Mouse (Mus musculus) neutrophil, adult 5-6 weeks (primary cell): ENCODE results near the gene Crocc2. TPM values are rescaled to one million over a fixed set of nuclear protein-coding genes. Genes with fewer than 3 reads are reported as not detected.

Source experiments
- ATAC-seq: fragments of 151-379, 151-347 bp; 2 replicates; pipeline ENCODE4 v1.8.0; 2017; ENCODE audit warnings: mild to moderate bottlenecking, moderate TSS enrichment; ENCODE audit not compliant: insufficient number of reproducible peaks, poor library complexity, low FRiP score, severe bottlenecking; ENCODE audit errors: extremely low read depth
- total RNA-seq: library from RNA; stranded (forward); fragments of 200-1000 nt; gene quantifications from 2 replicates; pipeline ENCODE4 v1.2.3, GENCODE M21; 2017

The Crocc2 gene
- total RNA-seq, result not detected in 2 replicates

DNA sequence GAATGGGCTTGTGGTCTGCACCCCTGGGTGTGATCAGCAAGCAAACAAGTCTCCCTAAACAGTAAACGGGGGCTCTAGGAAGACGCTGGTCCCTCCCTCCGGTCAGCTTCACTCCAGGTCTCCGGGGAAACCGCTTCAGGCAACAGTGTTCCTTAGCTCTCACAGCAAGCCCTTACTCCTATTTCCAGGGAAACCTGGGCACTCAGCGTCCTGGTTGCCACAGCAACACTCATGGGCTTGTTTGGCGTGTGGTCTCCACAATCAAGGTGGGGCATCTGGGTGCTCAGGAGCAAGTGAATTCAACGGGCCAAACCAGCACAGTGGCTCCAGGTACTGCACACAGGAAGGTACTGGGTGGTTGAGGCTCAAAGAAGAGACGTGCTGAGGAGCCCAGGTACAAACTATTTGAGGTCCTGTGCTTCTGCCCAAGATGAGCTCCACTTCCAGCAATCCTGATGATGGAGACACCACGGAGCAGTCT is at the start of gene Crocc2:
TSS of gene Crocc2 (plus strand) at position 431 of the 481 bp plus-strand sequence.
- no peak for ATAC-seq

- ATAC-seq, result no peak
Observed at GRCm38 (mm10) chr1:93118816-93119215, 49.7 kb upstream of the Crocc2 start.

- ATAC-seq, result no peak
Observed at GRCm38 (mm10) chr1:93123179-93123854, 45.2 kb upstream of the Crocc2 start.

GRCm38 (mm10) chr1:93124066-93124465 is 44.5 kb upstream of the Crocc2 start:
- ATAC-seq, result no peak

DNA sequence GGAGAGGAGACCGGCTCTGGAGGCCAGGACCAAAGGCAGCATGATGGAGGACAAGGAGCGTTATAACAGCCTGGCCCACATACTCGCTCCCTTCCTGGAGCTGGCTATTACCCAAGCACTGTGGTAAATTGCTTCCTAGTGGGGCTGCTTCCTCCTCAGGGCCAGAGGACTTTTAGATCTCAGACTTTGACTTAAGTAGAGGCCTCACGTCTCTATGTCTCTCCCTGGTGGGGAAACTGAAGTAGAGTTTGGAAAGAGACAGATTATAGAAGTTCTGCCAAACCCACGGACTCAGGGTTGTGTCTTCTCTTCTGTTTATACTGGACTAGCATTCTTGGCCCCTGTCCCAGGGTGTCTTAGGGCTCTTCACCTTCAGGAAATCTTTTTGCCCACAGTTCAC is 43.3 kb upstream of the Crocc2 start:
- no peak for ATAC-seq

GRCm38 (mm10) chr1:93128209-93128608 is 40.3 kb upstream of the Crocc2 start:
- ATAC-seq, result no peak

DNA sequence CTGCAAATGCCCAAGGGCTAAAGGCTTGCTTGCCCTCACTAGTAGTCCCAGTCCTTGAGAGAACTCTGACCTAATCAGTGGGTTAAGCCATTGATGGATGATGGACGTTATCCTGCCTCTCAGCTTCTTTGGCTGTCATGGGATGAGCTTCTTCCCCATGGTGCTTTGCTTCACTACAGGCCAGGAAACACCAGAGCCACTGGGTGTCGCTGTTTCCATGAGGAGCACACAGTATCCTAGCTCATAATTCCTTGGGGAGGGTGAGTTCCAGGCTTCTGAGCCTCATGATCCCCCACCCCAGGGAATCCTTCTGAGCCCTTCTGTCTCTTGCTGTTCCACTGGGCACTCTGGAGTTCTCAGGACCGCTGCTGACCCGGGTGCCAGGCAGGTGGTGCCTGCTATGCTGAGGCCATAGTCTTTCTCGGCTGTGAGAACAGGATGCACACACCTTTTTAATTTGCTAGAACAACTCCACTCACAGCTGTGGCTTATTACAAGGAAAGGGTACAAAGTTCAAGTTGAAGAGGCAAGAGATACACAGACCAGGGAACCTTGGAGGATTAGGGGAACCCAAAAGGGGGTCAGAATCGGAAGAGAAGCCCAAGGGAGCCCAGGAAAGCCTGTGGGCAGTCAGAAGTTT is 39.7 kb upstream of the Crocc2 start:
- no peak for ATAC-seq

DNA sequence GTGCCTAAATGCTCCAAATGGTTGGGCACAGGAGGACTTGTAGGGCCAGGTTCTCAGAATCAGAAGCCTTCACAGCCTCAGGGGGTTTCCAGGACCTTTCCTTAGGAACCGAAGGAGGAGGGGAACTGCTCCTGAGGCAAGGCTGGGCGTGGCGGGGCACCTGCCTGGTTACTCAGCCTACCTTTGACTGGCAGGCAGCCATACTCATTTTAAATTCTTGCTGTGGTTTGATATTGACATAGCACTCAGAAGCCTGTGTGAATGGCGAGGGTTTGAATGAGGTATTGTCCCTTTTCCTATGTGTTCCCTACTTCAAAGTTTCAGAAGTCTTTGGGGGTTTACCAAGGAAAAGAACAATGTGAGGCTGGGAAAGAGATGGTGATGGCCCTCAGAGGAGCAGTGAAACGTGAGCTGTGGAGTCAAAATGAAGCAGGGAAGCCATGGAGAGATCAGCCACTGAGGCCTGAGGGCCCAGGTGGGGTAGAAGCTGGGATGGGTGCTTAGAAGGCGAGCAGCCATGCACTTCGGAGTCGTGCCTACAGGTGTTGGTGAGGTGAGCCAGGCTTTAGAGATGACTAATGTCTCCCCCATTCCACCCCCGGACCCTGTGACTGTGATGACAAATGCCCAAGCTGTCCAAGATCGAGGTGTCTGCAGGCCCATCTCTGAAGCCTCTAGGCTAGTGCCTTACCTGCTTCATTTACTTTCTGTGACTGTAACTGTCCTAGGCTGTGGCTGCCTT is 38.1 kb upstream of the Crocc2 start:
- ATAC-seq, result no peak

GRCm38 (mm10) chr1:93132676-93133075 is 35.8 kb upstream of the Crocc2 start:
- no peak for ATAC-seq

GRCm38 (mm10) chr1:93135036-93135526 is 33.4 kb upstream of the Crocc2 start, which contains the start of gene Agxt:
Gene Agxt, plus strand, starts transcription at chr1:93135240.
- ATAC-seq, result no peak

DNA sequence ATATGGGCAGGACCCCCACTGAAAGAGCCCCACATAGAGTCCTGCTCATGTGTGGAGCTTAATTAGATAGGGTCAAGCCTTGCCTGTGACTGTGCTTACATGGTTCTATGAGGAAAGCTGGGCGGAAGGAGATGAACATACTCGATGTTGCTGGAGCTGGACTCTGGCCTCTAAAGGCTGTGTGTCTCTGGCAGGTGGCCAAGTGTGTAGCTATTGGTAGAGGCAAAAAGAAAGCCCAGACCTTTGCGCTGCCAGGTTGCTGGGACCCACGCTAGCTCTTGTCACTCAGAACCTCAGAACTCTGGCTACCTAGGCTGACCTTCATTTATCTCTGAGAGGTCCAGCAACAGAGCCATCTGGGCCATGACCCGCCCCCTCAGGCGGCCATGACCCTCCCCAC is 30.0 kb upstream of the Crocc2 start:
- no peak for ATAC-seq

- no peak for ATAC-seq
Observed at GRCm38 (mm10) chr1:93139713-93140112, 28.8 kb upstream of the Crocc2 start.

DNA sequence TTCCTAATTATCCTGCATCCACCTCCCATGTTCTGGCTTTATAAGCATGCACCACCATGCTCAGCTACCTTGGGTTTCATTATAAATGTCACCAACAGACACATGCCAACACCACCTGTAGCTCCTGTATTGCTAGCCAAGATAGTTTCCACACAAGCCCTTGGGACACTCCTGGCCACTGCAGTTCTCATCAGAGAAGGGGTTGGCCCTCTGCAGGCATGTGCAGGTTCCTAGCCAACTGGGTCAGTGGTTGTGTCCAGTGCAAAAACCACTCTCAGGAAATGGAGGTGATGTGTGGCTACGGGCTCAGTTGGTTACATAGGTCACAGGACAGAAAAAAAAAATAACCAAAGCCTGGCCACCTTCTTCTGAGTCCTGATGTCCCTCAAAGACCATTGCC is 25.7 kb upstream of the Crocc2 start:
- ATAC-seq, result no peak

DNA sequence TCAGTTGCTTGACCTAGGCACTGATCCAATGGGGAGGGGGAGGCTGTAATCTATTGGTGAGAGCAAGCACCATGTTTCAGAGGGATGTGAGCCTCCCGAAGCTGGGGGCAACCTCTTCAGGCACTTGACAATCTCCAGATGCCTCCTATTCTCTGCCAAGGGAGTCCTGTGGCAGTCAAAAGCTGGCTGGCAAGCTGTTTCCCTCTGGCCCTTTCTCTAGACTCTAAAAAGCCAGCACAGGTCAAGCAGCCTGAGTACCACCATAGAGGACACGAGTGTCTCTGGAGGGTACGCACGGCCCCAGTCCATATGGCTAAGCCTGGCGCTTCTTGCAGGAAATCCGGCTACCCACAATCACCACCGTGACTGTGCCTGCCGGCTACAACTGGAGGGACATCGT is 24.3 kb upstream of the Crocc2 start:
- ATAC-seq, result no peak

- ATAC-seq, result no peak
Observed at GRCm38 (mm10) chr1:93150907-93151661, 17.4 kb upstream of the Crocc2 start.

- no peak for ATAC-seq
Observed at GRCm38 (mm10) chr1:93157566-93157965, 11.0 kb upstream of the Crocc2 start.

DNA sequence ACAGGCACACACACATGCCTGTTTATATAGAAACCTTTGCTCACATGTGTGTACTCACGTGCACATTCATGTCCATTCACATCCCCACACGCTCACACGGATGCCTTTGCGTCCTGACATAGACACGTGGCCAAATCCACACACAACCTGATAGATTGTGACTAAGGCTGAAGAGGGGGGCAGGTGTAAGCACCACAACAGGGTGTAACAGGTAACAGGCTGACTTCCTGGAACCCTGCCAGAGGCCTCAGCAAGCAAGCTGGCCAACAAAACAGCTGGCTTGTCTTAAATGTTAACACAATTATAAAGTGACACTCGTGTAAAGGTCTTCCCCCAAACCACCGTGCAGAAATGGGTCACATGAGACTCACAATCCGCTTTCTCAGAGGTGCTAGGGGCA is 9.6 kb upstream of the Crocc2 start:
- no peak for ATAC-seq

DNA sequence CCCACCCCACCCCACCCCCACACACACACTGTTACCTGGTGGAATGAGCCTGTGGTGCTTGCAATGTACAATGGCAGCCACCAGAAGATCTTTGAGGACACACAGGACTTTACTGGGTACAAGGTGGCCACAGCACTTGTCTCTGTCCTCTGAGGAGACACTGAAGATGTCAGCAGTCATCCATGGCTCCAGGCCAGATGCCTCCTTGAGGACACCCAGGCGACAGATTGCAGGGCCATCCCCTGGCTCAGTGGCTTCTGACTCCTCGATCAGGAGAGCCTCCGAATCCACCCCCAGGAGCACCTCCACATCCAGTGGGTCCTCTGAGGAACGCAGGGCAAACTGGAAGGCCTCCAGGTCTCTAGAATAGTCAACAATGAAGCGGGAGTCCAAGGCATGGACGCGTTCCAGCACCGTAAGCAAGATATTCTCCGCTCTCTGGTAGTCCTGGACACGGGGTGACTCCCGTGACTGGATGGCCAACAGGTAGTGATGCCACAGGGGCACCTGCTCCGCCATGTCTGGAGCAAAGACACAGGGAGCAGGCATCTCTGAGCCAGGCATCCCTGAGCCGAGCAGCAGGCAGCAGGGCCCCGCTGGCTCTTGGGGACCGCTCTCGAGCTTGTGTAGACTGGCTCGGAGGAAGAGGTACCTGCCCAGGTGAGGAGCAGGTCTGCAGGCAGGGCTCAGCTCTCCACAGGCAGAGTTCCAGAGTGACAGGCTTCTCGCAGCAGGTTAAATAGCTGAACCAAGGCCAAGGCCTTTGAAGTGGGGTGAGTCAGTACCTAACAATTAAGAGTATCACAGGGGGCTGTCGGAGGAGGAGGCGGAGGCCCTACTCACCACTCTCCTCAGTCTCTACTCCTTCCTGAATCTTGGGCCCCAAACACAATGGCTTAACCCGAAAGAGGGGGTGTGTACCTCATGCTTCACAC is 8.7 kb upstream of the Crocc2 start:
- ATAC-seq, result no peak
